Mouse (Mus musculus) urinary bladder, postnatal 10 days (tissue): ENCODE data around the gene Mtmr6.
"Not testable (repeated sequence)": the region's sequence is repeated elsewhere in the genome, so short reads cannot be mapped to it uniquely, and the experiment has no call there.

Source experiments
- DNase-seq: peaks from one replicate; pipeline ENCODE4 v3.0.0; 2022; ENCODE audit warnings: low spot score

Mtmr6 gene

GRCm38 (mm10) chr14:60295531-60295930, 30.5 kb downstream of the Mtmr6 start:
- DNase-seq = no peak

- no peak for DNase-seq
These were observed 35.4 kb downstream of the Mtmr6 start for GRCm38 (mm10) chr14:60300224-60300991.

GRCm38 (mm10) chr14:60301024-60301423, 36.0 kb downstream of the Mtmr6 start:
- no peak for DNase-seq

- DNase-seq = no peak
These were observed 37.4 kb downstream of the Mtmr6 start for GRCm38 (mm10) chr14:60302441-60302840.

- DNase-seq = no peak
These were observed 39.6 kb downstream of the Mtmr6 start for GRCm38 (mm10) chr14:60304441-60305220.

- DNase-seq = no peak
These were observed 43.1 kb downstream of the Mtmr6 start for GRCm38 (mm10) chr14:60308113-60308512.

- DNase-seq = no peak
These were observed 45.7 kb downstream of the Mtmr6 start for GRCm38 (mm10) chr14:60310691-60311090.

- DNase-seq = no peak
These were observed 54.2 kb downstream of the Mtmr6 start for GRCm38 (mm10) chr14:60319231-60319630.

- no peak for DNase-seq
These were observed 55.8 kb downstream of the Mtmr6 start for GRCm38 (mm10) chr14:60320813-60321212.

GRCm38 (mm10) chr14:60340001-60340400, 75.0 kb downstream of the Mtmr6 start:
- DNase-seq = not testable (repeated sequence)

- DNase-seq = no peak
These were observed 75.5 kb downstream of the Mtmr6 start for GRCm38 (mm10) chr14:60340570-60340969.

- DNase-seq = no peak
These were observed 80.4 kb downstream of the Mtmr6 start for GRCm38 (mm10) chr14:60345326-60345876.
